Mouse (Mus musculus): ENCODE data around the gene Nol3.

Gene Nol3

DNA sequence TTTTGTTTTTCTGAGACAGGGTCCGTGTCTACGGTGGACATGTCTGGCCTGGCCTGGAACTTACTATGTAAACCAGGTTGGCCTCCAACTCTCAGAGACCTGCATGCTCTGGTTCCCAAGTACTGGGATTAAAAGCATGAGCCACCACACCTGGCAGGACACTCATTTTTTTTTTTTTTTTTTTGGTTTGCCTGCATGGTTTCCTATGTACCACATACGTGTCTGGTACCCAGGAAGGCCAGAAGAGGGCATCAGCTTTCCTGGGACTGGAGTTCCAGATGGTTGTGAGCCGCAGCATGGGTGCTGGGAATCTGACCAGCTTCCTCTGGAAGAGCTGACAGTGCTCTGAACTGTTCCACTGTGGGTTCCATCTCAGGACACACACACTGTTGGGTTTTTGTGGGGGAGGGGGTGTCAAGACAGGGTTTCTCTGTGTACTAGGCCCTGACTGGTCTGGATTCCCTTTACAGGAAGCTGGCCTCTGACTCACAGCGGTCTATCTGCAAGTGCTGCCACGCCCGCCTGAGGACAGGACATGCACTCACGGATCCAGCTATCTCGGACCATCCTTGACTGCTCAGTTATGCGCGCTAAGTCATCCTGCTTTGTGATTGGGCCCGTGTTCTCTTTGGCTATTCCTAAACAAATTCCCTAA is 14.5 kb upstream of the Nol3 start:
- DNase-seq (ENCODE audit: inconsistent age in 2 of 2, low spot score in 1 of 2), result no peak

DNA sequence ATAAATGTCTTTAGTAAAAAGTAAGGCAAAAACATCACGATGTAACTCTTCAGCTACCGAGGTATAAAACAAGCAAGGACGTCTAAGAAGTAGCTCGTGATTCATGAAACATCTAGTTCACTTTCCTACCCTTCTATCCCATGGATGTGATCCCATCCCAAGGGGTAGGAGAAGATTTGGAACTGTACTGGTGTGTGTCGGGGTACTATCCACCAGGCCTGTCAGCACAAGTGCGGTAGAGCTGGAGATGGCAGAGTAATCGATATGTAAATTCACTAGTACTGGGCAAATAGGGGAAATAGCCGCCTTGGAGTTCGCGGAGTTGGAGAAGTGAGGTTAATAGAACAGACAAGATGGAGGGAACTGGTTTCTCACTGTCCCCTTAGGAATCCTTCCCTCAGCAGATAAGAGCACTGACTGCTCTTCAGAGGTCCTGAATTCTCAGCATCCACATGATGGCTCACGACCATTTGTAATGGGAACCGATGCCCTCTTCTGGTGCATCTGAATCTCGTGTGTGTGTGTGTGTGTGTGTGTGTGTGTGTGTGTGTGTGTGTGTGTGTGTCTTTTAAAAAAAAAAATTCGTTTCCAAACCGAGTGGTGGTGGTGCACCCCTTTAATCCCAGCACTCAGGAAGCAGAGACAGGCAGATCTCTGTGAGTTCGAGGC is 12.6 kb upstream of the Nol3 start:
- no peak for DNase-seq (ENCODE audit: inconsistent age in 2 of 2, low spot score in 1 of 2)

DNA sequence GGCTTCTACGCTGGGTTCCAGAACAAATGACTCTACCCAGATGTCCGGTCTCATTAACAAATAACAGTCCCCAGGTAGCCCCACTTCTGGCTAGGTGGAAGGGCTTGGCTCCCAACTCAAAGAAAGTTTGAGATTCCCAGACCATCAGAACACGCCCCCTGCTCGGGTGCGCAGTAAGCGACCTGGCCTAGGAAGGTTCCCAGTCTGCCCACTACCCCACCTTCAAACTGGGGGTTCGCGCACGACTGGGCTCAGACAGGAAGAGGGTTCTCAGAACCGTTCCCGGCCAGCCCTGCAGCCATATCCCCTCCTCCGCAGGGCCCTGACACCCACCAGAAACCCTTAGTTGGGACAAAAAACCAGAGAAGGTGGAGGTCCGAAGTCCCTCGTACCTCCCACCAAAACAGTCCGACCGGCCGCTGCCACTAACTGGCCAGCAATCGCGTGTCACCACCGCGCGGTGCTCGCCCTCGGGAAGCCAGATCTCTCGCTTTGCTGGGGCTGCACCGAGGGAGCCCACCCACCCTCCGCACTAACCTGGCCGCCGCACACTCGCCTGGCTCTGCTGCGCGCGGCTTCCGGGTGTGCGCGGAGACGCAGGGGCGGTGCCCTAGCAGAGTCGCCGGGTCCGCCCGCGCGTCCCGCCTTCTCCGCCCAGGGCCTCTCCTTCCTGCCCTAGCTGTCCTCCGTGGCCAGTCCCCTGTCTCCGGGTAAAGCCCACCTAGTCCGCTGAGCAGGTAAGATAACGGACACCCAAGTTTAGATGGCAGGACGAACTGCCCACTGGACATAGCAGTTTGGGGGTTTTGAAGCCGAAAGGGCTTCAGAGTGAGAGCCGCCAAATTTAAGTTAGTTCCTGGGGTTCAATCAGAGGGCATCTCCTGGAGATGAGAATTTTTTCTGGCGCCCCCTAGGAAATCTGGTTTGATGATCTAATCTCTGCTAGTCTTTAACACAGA is 11.6 kb upstream of the Nol3 start, which contains the start of the genes Tradd and Fbxl8:
Gene Tradd (minus strand): TSS at position 586 of the 959 bp plus-strand sequence.
Gene Fbxl8 (plus strand): TSS at position 625 of the 959 bp plus-strand sequence.
- peak; percentile 88 to 94 for DNase-seq (ENCODE audit: inconsistent age in 2 of 2, low spot score in 1 of 2)

DNA sequence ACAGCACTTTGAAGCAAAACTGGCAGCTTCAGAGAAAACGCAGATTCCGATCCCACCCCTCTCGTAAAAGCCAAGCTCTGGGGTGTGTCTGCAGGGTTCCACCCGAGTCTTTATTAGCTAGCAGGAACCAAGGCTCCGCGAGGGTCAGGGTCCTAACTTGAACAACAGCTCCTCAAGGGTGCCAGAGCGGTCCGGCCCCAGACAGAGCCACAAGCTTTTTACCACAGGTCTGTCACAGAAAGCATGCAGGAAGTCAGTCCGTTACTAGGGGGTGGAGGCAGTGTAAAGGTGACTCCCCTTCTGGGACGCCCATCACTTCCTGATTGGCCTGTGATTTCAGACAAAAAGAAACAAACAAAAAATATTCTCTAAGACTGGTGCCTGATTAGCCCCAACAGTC is 10.8 kb upstream of the Nol3 start:
- peak; percentile 20 to 62 for DNase-seq (ENCODE audit: inconsistent age in 2 of 2, low spot score in 1 of 2)

DNA sequence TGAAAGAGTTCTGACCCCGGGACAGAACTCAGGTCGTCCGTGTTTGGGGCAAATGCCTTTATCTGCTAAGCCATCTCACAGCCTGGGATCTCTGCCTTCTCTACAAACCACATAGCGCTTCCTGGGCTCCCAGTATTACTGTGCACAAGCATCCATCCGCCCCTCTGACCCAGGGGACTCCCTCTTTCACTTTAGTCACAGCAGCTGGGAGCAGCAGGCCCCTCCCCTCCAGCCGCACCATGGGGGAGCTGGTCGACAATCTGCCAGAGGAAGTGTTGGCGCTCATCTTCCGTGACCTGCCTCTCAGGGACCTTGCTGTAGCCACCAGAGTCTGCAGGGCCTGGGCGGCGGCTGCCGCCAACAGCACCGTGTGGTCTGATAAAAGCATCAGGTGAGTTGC is 9.2 kb upstream of the Nol3 start:
- DNase-seq (ENCODE audit: inconsistent age in 2 of 2, low spot score in 1 of 2), result peak in 1 of 2 experiments; percentile 8

DNA sequence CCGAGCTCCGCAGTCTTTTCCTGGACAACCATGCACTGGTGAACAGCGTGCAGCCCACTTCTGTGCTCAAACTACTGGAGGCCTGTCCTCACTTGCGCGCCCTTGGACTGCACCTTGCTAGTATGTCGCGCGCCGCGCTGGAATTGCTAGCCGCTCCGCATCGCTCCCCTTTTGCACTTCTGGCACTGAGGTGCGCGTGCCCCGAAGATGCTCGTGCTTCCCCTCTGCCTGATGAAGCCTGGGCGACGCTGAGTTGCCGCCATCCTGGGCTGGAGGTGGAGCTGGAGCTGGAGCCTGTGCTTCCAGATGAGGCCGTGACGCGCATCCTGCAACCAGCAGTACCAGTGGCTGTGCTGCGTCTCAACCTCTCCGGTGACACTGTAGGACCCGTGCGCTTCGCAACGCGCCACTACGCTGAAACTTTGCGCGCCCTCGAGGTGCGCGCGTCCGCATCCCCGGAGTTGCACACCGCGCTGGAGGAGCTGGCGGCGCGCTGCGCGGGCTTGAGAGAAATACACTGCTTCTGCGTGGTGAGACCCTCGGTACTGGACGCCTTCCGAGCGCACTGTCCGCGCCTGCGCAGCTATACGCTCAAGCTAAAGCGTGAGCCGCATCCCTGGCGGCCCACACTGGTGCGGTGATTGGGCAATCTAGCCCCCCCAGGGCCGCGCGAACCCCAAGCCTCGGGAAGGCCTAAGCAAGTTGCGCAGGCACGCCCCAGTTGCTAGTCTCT is 7.4 kb upstream of the Nol3 start:
- DNase-seq (ENCODE audit: inconsistent age in 2 of 2, low spot score in 1 of 2), result peak; percentile 49 to 71

DNA sequence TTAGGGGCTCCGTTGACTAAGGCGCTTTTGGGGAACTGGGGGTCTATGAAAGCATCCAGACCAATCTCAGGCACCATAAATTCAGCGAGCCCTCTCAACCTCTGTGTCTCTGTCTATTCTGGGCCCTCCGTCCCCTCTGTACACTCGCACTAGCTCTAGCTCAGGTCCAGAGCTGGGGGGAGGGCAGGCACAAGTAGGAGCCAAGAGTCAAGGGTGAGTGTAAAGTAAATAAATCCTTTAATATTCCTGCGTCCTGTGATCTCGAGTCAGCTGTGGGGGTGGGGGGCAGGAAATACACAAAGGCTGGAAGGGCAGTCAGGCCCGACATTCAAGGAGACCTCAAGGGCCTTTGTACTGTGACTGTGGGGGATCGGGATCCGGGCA is 6.9 kb upstream of the Nol3 start:
- no peak for DNase-seq (ENCODE audit: inconsistent age in 2 of 2, low spot score in 1 of 2)

DNA sequence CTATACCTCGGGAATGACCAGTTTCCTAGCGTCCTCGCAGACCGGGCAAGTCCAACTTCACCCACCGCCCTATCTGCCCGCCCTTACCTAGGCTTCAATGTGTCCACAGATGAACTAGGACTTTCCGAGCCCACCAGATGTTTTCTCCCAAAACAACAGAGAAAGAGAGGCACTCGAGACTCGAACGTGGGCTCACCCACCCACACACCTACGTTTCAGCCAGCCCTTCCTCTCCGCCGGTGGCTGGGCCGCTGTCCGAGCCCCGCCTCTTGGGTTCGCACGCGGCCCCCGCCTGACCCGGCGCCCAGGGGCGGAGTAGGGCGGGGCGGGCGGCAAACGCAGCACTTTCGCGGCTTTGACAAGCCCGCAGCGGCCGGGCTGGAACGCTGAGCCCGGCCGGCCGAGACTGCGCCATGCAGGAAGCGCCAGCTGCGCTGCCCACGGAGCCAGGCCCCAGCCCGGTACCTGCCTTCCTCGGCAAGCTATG is 6.4 kb upstream of the Nol3 start, which contains the start of gene Hsf4:
Gene Hsf4 (plus strand): TSS at position 341 of the 487 bp plus-strand sequence.
- DNase-seq (ENCODE audit: inconsistent age in 2 of 2, low spot score in 1 of 2), result peak; percentile 82 to 90

DNA sequence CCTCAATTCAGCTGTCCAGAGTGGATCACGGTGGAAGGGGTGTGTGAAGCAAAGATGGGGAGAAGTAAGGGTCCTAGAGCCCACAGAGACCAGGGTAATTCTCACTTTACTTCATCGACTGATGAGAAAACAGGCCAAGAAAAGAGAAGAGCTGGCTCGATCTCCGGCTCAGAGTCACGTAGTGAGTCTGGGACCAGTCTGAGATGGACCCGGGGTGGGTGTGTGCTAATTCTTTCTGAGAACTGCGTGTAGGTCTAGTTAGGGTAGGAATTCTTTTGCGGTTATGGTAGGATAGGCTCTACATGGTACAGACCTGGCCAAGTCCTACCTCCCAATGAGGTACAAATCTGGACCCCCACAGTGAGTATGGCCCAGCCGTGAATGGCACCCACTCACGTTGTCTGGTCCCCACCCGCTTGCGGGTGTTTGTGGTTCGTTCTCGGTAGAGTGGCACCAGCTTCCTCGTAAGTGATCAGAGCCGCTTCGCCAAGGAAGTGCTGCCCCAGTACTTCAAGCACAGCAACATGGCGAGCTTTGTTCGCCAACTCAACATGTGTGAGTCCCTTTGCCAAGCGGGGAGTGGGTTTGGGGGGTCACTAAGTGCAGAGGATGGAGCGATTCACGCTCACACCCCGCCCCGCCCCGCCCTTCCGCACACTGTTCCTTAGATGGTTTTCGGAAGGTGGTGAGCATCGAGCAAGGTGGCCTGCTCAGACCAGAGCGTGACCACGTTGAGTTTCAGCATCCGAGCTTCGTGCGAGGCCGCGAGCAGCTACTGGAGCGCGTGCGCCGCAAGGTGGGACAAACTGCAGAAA is 5.6 kb upstream of the Nol3 start:
- DNase-seq (ENCODE audit: inconsistent age in 2 of 2, low spot score in 1 of 2), result peak in 1 of 2 experiments; percentile 16

DNA sequence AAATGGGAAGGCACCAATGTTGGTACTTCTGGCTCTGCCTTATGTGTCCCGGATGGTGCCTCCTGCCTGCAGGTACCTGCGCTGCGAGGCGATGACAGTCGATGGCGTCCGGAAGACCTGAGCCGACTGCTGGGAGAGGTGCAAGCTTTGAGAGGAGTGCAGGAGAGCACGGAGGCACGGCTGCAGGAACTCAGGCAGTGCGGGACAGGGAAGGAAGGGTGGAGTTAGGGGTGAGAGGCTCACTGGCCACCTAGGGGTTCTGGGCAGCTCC is 5.1 kb upstream of the Nol3 start:
- DNase-seq (ENCODE audit: inconsistent age in 2 of 2, low spot score in 1 of 2), result peak; percentile 15 to 49

DNA sequence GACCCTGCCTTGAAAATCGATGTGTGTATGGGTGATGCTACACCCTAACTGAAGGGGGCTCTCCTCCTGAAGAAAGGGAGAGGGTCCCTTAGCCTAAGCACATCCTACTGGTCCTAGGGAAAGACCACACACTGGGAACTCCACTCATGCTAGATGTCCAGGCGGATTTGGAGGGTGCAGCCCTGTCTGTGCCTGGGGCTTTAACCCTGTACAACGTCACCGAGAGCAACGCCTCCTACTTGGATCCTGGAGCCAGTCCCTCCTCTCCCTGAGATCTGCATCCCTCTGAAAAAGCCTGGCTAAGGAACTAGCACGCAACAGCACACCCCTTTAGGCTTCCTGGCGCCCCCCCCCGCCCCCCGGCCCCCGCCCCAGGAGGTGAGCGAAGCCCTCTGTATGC is 553 bp upstream of the Nol3 start:
- peak in 1 of 2 experiments; percentile 16 for DNase-seq (ENCODE audit: inconsistent age in 2 of 2, low spot score in 1 of 2)

DNA sequence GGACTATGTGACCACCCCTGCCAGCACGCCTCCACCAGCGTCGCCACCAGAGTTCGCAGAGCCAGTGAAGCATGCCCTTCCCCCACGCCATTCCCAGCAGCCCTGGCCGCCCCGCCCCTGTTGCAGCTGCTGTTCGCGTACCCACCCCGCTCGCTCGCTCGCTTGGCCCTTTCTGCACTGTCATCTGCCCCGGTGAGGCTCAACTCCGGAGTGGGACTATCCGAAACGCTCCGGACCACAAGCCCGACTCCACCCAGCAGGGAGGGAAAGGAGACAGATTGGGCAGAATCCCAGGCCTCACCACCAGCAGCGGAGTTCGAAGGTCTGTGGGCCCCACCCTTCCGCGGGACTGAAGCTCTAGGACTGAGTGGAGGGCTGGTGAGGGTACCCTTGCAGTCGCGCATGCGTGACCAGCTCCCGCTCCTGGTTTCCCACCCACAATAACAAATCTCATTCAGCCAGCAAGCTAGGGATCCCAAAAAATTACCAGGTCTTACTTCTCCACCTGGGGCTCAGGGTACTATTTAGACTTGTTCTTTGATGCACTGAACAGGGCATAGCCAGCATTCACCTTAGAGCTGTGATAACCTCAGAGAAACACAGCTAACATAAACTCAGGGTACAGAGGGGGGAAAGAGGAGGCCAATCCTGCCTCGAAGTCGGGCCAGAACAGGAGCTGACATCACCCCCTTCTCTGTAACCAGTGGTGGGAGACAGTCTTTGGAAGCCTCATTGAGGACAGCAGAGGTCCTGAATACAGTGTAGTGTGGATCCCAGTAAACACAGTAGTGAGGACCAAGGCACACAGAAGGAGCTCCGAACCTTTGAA is 566 bp downstream of the Nol3 start:
- peak; percentile 58 to 71 for DNase-seq (ENCODE audit: inconsistent age in 2 of 2, low spot score in 1 of 2)

DNA sequence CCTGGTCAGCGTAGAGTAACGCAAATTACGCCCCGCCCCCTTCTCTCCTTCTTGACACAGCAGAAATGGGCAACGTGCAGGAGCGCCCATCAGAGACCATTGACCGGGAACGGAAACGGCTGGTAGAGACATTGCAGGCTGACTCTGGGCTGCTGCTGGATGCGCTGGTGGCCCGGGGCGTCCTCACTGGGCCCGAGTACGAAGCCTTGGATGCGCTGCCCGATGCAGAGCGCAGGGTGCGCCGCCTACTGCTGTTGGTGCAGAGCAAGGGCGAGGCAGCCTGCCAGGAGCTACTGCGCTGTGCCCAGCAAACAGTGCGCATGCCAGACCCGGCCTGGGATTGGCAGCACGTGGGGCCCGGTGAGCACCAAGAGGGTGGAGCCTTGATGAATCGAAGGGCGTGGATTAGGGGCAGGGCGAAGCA is 3.0 kb downstream of the Nol3 start:
- peak; percentile 91 to 96 for DNase-seq (ENCODE audit: inconsistent age in 2 of 2, low spot score in 1 of 2)

DNA sequence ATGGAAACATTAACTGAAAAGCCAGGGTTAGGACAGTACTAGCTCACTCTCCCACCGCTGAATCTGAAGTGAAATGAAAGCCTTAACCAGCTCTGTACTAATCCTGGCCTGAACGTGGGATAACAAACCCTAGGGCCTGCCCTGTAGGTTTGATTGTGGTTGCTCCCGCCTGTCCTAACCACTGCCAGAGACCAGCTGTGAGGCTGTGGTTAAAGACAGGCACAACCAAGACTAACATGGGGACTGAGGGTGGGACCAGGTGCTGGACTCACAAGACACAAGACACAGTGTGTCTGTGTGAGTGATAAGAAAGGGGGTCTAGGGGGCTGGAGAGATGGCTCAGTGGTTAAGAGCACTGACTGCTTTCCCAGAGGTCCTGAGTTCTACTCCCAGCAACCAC is 4.6 kb downstream of the Nol3 start:
- DNase-seq (ENCODE audit: inconsistent age in 2 of 2, low spot score in 1 of 2), result no peak

DNA sequence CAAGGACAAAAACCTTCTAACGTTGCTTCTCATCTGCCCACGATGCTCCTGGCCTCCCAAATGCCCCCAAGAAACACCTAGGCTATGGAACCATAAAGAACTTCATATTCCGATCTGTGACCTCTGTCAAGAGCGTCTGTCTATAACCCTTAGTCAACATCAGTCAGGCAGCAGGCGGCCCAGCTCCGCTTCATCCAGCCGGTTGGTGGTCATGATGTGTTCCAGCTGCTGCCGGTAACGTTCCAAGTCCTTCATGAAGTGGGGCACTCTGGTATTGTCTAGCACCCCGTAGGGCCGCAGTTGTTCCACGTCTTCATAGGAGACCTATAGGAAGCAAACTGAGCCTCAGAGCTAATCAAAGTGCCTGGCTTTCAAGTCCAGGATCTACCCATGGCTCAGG is 5.9 kb downstream of the Nol3 start:
- DNase-seq (ENCODE audit: inconsistent age in 2 of 2, low spot score in 1 of 2), result peak in 1 of 2 experiments; percentile 8

DNA sequence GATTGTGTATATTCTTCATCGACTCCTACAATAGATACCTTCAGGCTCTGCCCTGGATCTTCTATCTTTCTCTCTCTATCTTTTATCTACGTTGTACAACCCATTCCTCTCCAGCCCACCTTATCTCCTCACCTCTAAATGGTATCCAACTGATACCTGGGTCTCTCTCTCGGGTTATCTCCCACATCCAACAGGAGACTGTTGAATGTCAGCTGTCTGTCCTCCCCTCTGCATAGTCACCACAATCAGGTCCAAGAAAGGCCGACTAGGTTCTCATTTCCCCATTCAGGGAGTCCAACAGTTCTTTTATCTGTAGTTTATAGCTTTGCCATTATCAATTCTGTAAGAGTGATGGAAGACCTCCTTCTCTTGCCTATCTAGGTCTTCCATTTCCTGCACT is 6.3 kb downstream of the Nol3 start:
- no peak for DNase-seq (ENCODE audit: inconsistent age in 2 of 2, low spot score in 1 of 2)

DNA sequence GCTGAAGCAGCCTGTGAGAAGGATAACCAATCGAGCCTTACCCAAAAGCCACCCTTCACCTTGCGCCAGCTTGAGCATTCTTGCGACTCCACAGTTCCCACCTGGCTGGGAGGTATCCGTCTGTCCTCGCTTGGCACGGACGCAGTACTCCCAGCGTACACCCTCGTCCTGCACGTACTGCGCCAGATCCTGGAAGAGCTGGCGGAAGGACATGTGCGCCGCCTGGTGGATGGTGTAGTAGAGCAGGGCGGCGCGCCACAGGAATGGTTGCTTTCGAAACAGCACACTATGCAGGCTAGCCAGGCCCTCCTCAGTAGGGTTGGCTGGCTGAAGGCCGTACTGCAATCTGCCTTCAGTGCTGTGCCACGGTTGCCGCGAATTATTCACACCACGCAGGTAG is 7.1 kb downstream of the Nol3 start:
- peak; percentile 67 to 85 for DNase-seq (ENCODE audit: inconsistent age in 2 of 2, low spot score in 1 of 2)

DNA sequence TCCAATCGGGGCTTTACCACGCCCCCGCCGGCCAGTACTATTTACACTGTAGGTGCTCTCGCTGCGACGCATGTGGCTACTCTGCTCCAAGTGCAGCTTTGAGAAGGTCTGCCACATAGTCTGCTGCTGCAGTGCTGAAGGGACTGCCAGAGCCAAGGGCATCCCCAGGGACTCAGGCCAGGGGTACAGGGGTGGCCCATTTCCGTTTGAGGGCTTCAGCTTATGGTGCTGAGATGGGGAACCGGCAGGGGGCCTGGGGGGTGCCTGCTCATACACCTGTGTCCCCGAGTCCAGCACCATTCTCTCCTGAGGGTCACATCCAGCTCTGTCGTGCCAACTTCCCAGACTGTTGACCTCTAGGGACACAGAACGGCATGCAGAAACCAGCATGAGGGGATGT is 9.6 kb downstream of the Nol3 start:
- peak in 1 of 2 experiments; percentile 11 for DNase-seq (ENCODE audit: inconsistent age in 2 of 2, low spot score in 1 of 2)

DNA sequence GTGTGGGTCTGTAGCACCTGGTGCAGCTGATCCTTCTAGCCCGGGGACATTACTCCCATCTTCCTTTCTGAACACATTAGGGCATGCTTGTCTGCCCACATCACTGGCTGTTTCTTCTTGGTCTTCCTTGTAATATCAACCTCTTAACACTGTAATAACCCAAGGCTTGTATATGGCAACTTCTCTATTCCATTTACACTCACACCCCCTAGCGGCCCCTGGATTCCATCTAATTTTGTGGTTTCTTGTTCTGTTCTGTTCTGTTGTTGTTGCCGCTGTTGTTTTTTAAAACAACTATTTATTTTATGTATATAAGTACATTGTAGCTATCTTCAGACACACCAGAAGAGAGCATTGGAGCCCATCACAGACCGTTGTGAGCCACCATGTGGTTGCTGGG is 11.0 kb downstream of the Nol3 start:
- DNase-seq (ENCODE audit: inconsistent age in 2 of 2, low spot score in 1 of 2), result no peak
